Mouse (Mus musculus) liver, postnatal 0 days (tissue): ENCODE results near the gene Prep.

ENCODE experiments used
- CTCF ChIP-seq: sonication (generic); IDR thresholded peaks from 2 replicates; pipeline ENCODE4 v1.5.1; 2016; ENCODE audit warnings: antibody characterized with exemption, low read depth
- EP300 ChIP-seq: IDR thresholded peaks from 2 replicates; pipeline ENCODE4 v1.6.1; 2016; ENCODE audit warnings: antibody characterized with exemption, low read depth, mild to moderate bottlenecking

- TF ChIP-seq CTCF, result no peak
- no peak for TF ChIP-seq EP300
Measured at GRCm38 (mm10) chr10:45174345-45174744, 107.3 kb downstream of the Prep start.
